Mouse (Mus musculus) forebrain, embryonic 14.5 days (tissue): ENCODE results near the gene Plcz1. TPM values are rescaled to one million over a fixed set of nuclear protein-coding genes. Genes with fewer than 3 reads are reported as not detected.

Experiments
- ATAC-seq: fragments of 200-750 bp; cut with Nextera tagmentation; 2 replicates; pipeline ENCODE4 v1.8.0; 2017; ENCODE audit warnings: mild to moderate bottlenecking, moderate library complexity
- DNase-seq: peaks from one replicate; pipeline ENCODE4 v3.0.0-alpha.2; 2015; ENCODE audit warnings: low spot score
- H3K27ac ChIP-seq: fragments of 300-500 bp; sonication (generic); 2 replicates; pipeline ENCODE4 v1.5.1; 2014; ENCODE audit warnings: low read depth, mild to moderate bottlenecking, control low read depth, low read length, moderate library complexity
- H3K27me3 ChIP-seq: fragments of 300-500 bp; sonication (generic); replicated peaks from 2 replicates; pipeline ENCODE4 v1.6.1; 2014; ENCODE audit warnings: low read length, control low read depth, mixed read lengths; ENCODE audit not compliant: control insufficient read depth, insufficient read depth
- H3K36me3 ChIP-seq: fragments of 300-500 bp; sonication (generic); 2 replicates; pipeline ENCODE4 v1.6.1; 2014; ENCODE audit warnings: low read length, control low read depth; ENCODE audit not compliant: control insufficient read depth, insufficient read depth
- H3K4me1 ChIP-seq: fragments of 300-500 bp; sonication (generic); 2 replicates; pipeline ENCODE4 v1.6.1; 2014; ENCODE audit warnings: antibody characterized with exemption, low read length, control low read depth; ENCODE audit not compliant: control insufficient read depth, insufficient read depth
- H3K4me2 ChIP-seq: fragments of 300-500 bp; sonication (generic); 2 replicates; pipeline ENCODE4 v1.6.1; 2014; ENCODE audit warnings: mild to moderate bottlenecking, control low read depth, low read length
- H3K4me3 ChIP-seq: fragments of 300-500 bp; sonication (generic); 2 replicates; pipeline ENCODE4 v1.5.1; 2014; ENCODE audit warnings: low read depth, low read length, control low read depth
- H3K9ac ChIP-seq: fragments of 300-500 bp; sonication (generic); 2 replicates; pipeline ENCODE4 v1.6.1; 2014; ENCODE audit warnings: mild to moderate bottlenecking, low read length, control low read depth, moderate library complexity
- H3K9me3 ChIP-seq: fragments of 300-500 bp; sonication (generic); replicated peaks from 2 replicates; pipeline ENCODE4 v1.6.1; 2016; ENCODE audit warnings: low read length, control low read depth, mixed read lengths; ENCODE audit not compliant: control insufficient read depth
- WGBS: fragments of 180-500 bp; shearing (Covaris S2); extraction: QIAGEN DNeasy Blood & Tissue Kit; methylation state at CpG from one replicate; pipeline ENCODE4 v1.1.7; 2014; 5-methylcytosine and 5-hydroxymethylcytosine counted together
- polyA plus RNA-seq: library from polyadenylated mRNA; unstranded; fragments of >200 nt; fragmentation: Nextera tagmentation; extraction: Ambion mirVana; gene quantifications from 2 replicates; pipeline ENCODE4 v1.2.1, GENCODE M21; 2014

Gene Plcz1
- polyA plus RNA-seq, 1 experiment from 2014 or later, result 0.18 TPM

- H3K9me3 ChIP-seq, result peaks cover 3% of the 10 kb centered on the region; the same call in 1 of the 2 replicates
- H3K4me2 ChIP-seq, result no peak overlapping the region
- H3K4me3 ChIP-seq, result no peak overlapping the region
- 79% methylated on average over 3 of the region's 3 CpGs for WGBS
- no peak overlapping the region for H3K27ac ChIP-seq
- no peaks in the 10 kb centered on the region for H3K4me1 ChIP-seq
- DNase-seq (no peak), ATAC-seq (no peak)
- no peaks in the 10 kb centered on the region for H3K27me3 ChIP-seq
- no peaks in the 10 kb centered on the region for H3K36me3 ChIP-seq
- no peak overlapping the region for H3K9ac ChIP-seq
Observed at GRCm38 (mm10) chr6:140005181-140005580, 36.1 kb downstream of the Plcz1 start.

GRCm38 (mm10) chr6:139989597-139989996 is 51.7 kb downstream of the Plcz1 start:
- no peak overlapping the region for H3K4me3 ChIP-seq
- DNase-seq, result no peak
- H3K4me1 ChIP-seq, result no peaks in the 10 kb centered on the region
- no peaks in the 10 kb centered on the region for H3K27me3 ChIP-seq
- 90% methylated on average over 10 of the region's 10 CpGs for WGBS
- no peak overlapping the region for H3K4me2 ChIP-seq
- no peak for ATAC-seq
- no peaks in the 10 kb centered on the region for H3K9me3 ChIP-seq
- H3K9ac ChIP-seq, result no peak overlapping the region
- H3K36me3 ChIP-seq, result no peaks in the 10 kb centered on the region
- no peak overlapping the region for H3K27ac ChIP-seq

GRCm38 (mm10) chr6:139989075-139989474 is 52.2 kb downstream of the Plcz1 start:
- Histone ChIP-seq H3K4me3 (no peak overlapping the region), H3K36me3 (no peaks in the 10 kb centered on the region), H3K9ac (no peak overlapping the region), H3K27ac (no peak overlapping the region), H3K4me1 (no peaks in the 10 kb centered on the region), H3K27me3 (no peaks in the 10 kb centered on the region), H3K4me2 (no peak overlapping the region), H3K9me3 (no peaks in the 10 kb centered on the region)
- peak; percentile 52 for ATAC-seq
- peak; percentile 30 for DNase-seq
- WGBS, result 63% methylated on average over 6 of the region's 6 CpGs

GRCm38 (mm10) chr6:139986564-139986963 is 54.7 kb downstream of the Plcz1 start:
- H3K4me2 ChIP-seq, result no peak overlapping the region
- no peak overlapping the region for H3K27ac ChIP-seq
- no peaks in the 10 kb centered on the region for H3K9me3 ChIP-seq
- ATAC-seq (no peak), DNase-seq (no peak)
- WGBS, result 90% methylated on average over 2 of the region's 2 CpGs
- H3K4me3 ChIP-seq, result no peak overlapping the region
- H3K9ac ChIP-seq, result no peak overlapping the region
- H3K4me1 ChIP-seq, result no peaks in the 10 kb centered on the region
- no peaks in the 10 kb centered on the region for H3K27me3 ChIP-seq
- H3K36me3 ChIP-seq, result no peaks in the 10 kb centered on the region

GRCm38 (mm10) chr6:139984069-139984468 is 57.2 kb downstream of the Plcz1 start:
- Histone ChIP-seq H3K4me2 (no peak overlapping the region), H3K4me3 (no peak overlapping the region), H3K9ac (no peak overlapping the region), H3K27ac (no peak overlapping the region), H3K27me3 (no peaks in the 10 kb centered on the region), H3K4me1 (no peaks in the 10 kb centered on the region), H3K9me3 (no peaks in the 10 kb centered on the region), H3K36me3 (no peaks in the 10 kb centered on the region)
- DNase-seq (no peak), ATAC-seq (no peak)
- WGBS, result 89% methylated on average over 3 of the region's 3 CpGs

- no peak for ATAC-seq
- Histone ChIP-seq H3K9ac (no peak overlapping the region), H3K4me1 (no peaks in the 10 kb centered on the region), H3K4me3 (no peak overlapping the region), H3K36me3 (no peaks in the 10 kb centered on the region), H3K27me3 (no peaks in the 10 kb centered on the region), H3K27ac (no peak overlapping the region), H3K4me2 (no peak overlapping the region), H3K9me3 (no peaks in the 10 kb centered on the region)
- DNase-seq, result no peak
Observed at GRCm38 (mm10) chr6:139981061-139981460, 60.2 kb downstream of the Plcz1 start.

- Histone ChIP-seq H3K9ac (no peak overlapping the region), H3K36me3 (no peaks in the 10 kb centered on the region), H3K4me2 (no peak overlapping the region), H3K9me3 (no peaks in the 10 kb centered on the region), H3K4me1 (no peaks in the 10 kb centered on the region), H3K27ac (no peak overlapping the region), H3K27me3 (no peaks in the 10 kb centered on the region), H3K4me3 (no peak overlapping the region)
- WGBS, result 68% methylated on average over 3 of the region's 3 CpGs
- DNase-seq (no peak), ATAC-seq (no peak)
Observed at GRCm38 (mm10) chr6:139978114-139978513, 63.1 kb downstream of the Plcz1 start.

- Histone ChIP-seq H3K27ac (no peak overlapping the region), H3K4me2 (no peak overlapping the region), H3K9me3 (no peaks in the 10 kb centered on the region), H3K36me3 (no peaks in the 10 kb centered on the region), H3K4me1 (no peaks in the 10 kb centered on the region), H3K27me3 (no peaks in the 10 kb centered on the region), H3K9ac (no peak overlapping the region), H3K4me3 (no peak overlapping the region)
- WGBS, result 81% methylated on average over 5 of the region's 5 CpGs
- no peak for ATAC-seq
- peak; percentile 24 for DNase-seq
Observed at GRCm38 (mm10) chr6:139974668-139975067, 66.6 kb downstream of the Plcz1 start.

- no peaks in the 10 kb centered on the region for H3K4me1 ChIP-seq
- DNase-seq, result no peak
- no peaks in the 10 kb centered on the region for H3K9me3 ChIP-seq
- ATAC-seq, result no peak
- H3K4me2 ChIP-seq, result no peak overlapping the region
- WGBS, result 88% methylated on average over 4 of the region's 4 CpGs
- H3K36me3 ChIP-seq, result no peaks in the 10 kb centered on the region
- H3K4me3 ChIP-seq, result no peak overlapping the region
- H3K27ac ChIP-seq, result no peak overlapping the region
- no peak overlapping the region for H3K9ac ChIP-seq
- H3K27me3 ChIP-seq, result no peaks in the 10 kb centered on the region
Observed at GRCm38 (mm10) chr6:139971608-139972298, 69.5 kb downstream of the Plcz1 start.
